ENCODE assay signal across 10 mouse cellular contexts in the genomic region with DNA sequence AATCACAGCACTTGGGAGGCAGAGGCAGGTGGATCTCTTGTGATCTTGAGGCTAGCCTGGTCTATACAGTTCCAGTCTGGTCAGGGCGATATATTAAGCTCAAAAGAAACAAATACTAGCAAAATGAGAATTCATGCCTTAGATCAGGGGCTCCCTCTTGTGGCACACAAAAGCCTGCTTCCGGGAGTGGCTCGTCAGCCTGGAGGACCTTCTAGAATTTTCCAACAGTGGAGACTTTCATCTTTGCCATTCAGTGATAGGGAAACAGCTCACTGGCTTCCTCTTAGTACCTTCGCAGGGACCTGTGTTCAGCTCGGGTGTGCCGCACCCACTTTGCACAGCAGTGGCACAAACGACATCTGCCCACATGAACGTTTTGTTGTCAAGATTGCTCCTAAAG.
DNase-seq lines count a peak whose midpoint lies in the region; ATAC-seq and TF ChIP-seq lines count a peak whose summit lies in the region.
"Had no signal": no experiment of that assay in that cellular context is flagged by ENCODE, and none has a peak within 500 bp of the region (broad histone marks: within the 10 kb centered on the region; RNA-seq: fewer than 3 reads in every experiment).

No protein-coding gene starts in this region.

- ATAC-seq in intestine, embryonic 14.5 days (replicated peaks; ENCODE audit: low FRiP score, low TSS enrichment, low read depth) = no peak
- ATAC-seq in forebrain, embryonic 12.5 days (ENCODE audit: low FRiP score) = no peak

- no peaks in the 10 kb centered on the region for H3K27me3 ChIP-seq in ES-Bruce4 (ENCODE audit: control insufficient read depth, insufficient read depth, low read length, poor library complexity, severe bottlenecking)
- no peaks in the 10 kb centered on the region for H3K27me3 ChIP-seq in intestine, embryonic 14.5 days (replicated peaks; ENCODE audit: control insufficient read depth, insufficient read depth, low read length)
- no peaks in the 10 kb centered on the region for H3K27me3 ChIP-seq in splenic B cell, adult 2 months (ENCODE audit: control insufficient read depth, insufficient read depth, low read length, poor library complexity, severe bottlenecking)
- no peaks in the 10 kb centered on the region for H3K27me3 ChIP-seq in forebrain, embryonic 12.5 days
- H3K27me3 ChIP-seq: embryonic facial prominence, embryonic 12.5 days; liver, embryonic 15.5 days had no signal

- TF ChIP-seq CTCF in ES-Bruce4 (IDR thresholded peaks at IDR 0.05; ENCODE audit: low read depth, low read length) = peak; percentile 35

- H3K9ac ChIP-seq in ES-Bruce4 (ENCODE audit: low read depth, poor library complexity, severe bottlenecking) = no peak overlapping the region
- H3K9ac ChIP-seq in intestine, embryonic 14.5 days (ENCODE audit: low read length) = no peak overlapping the region
- H3K9ac ChIP-seq in forebrain, embryonic 12.5 days = no peak overlapping the region
- H3K9ac ChIP-seq: embryonic facial prominence, embryonic 12.5 days; liver, embryonic 15.5 days had no signal

- no peaks in the 10 kb centered on the region for H3K9me3 ChIP-seq in ES-Bruce4 (replicated peaks; ENCODE audit: control insufficient read depth, insufficient read depth, low read length, poor library complexity, severe bottlenecking)
- H3K9me3 ChIP-seq in intestine, embryonic 14.5 days (ENCODE audit: control insufficient read depth, low read length) = no peaks in the 10 kb centered on the region
- H3K9me3 ChIP-seq in forebrain, embryonic 12.5 days = no peaks in the 10 kb centered on the region
- H3K9me3 ChIP-seq: embryonic facial prominence, embryonic 12.5 days; liver, embryonic 15.5 days had no signal

- TF ChIP-seq POLR2A in ES-Bruce4 (IDR thresholded peaks at IDR 0.05; ENCODE audit: insufficient read depth, low read length) = no peak

- H3K4me3 ChIP-seq in ES-Bruce4 (ENCODE audit: low read depth, low read length) = no peak overlapping the region
- H3K4me3 ChIP-seq in intestine, embryonic 14.5 days (ENCODE audit: low read depth, low read length) = no peak overlapping the region
- H3K4me3 ChIP-seq in forebrain, embryonic 12.5 days (replicated peaks) = no peak overlapping the region
- H3K4me3 ChIP-seq: embryonic facial prominence, embryonic 12.5 days; liver, embryonic 15.5 days had no signal

- intact Hi-C loops in left cerebral cortex, postnatal 14 days (cut with DNase I) = loop anchor here (5.0 kb wide), 1 partner anchor 99 kb away; no protein-coding TSS in a partner anchor

- H3K36me3 ChIP-seq in ES-Bruce4 (ENCODE audit: control insufficient read depth, insufficient read depth, low read length, poor library complexity, severe bottlenecking) = no peaks in the 10 kb centered on the region
- no peaks in the 10 kb centered on the region for H3K36me3 ChIP-seq in intestine, embryonic 14.5 days (ENCODE audit: control insufficient read depth, insufficient read depth, low read length)
- H3K36me3 ChIP-seq in splenic B cell, adult 2 months (ENCODE audit: control insufficient read depth, insufficient read depth, low read length, poor library complexity, severe bottlenecking) = peaks cover 13% of the 10 kb centered on the region; the same call in 1 of the 2 replicates
- no peaks in the 10 kb centered on the region for H3K36me3 ChIP-seq in forebrain, embryonic 12.5 days (replicated peaks)
- H3K36me3 ChIP-seq: embryonic facial prominence, embryonic 12.5 days; liver, embryonic 15.5 days had no signal

- H3K4me2 ChIP-seq in intestine, embryonic 14.5 days (ENCODE audit: low read length) = no peak overlapping the region
- H3K4me2 ChIP-seq in forebrain, embryonic 12.5 days = no peak overlapping the region
- H3K4me2 ChIP-seq: embryonic facial prominence, embryonic 12.5 days; liver, embryonic 15.5 days had no signal

- WGBS in intestine, embryonic 14.5 days = 79% methylated on average over 8 of the region's 8 CpGs
- WGBS in forebrain, embryonic 12.5 days = 83% methylated on average over 8 of the region's 8 CpGs

- no peak overlapping the region for H3K27ac ChIP-seq in ES-Bruce4 (ENCODE audit: insufficient read depth, low read length)
- no peak overlapping the region for H3K27ac ChIP-seq in intestine, embryonic 14.5 days (ENCODE audit: low read depth)
- no peak overlapping the region for H3K27ac ChIP-seq in forebrain, embryonic 12.5 days
- H3K27ac ChIP-seq: embryonic facial prominence, embryonic 12.5 days; liver, embryonic 15.5 days had no signal

- no peaks in the 10 kb centered on the region for H3K4me1 ChIP-seq in ES-Bruce4 (ENCODE audit: control insufficient read depth, insufficient read depth, low read length)
- no peaks in the 10 kb centered on the region for H3K4me1 ChIP-seq in intestine, embryonic 14.5 days (replicated peaks; ENCODE audit: control insufficient read depth, insufficient read depth, low read length)
- H3K4me1 ChIP-seq in forebrain, embryonic 12.5 days = peaks cover 3% of the 10 kb centered on the region; the same call in 1 of the 2 replicates
- H3K4me1 ChIP-seq: embryonic facial prominence, embryonic 12.5 days; liver, embryonic 15.5 days had no signal

- DNase-seq in heart, postnatal 4 days = peak; percentile 64
- DNase-seq in heart, adult 9 months (ENCODE audit: low spot score in 2 of 2) = no peak
- peak; percentile 40 for DNase-seq in 416B (ENCODE audit: low read depth)
- peak; percentile 69 for DNase-seq in intestine, embryonic 14.5 days (ENCODE audit: low spot score)
- peak; percentile 80 for DNase-seq in splenic B cell, adult 2 months (ENCODE audit: low read depth, low spot score)
- no peak for DNase-seq in left cerebral cortex, postnatal 14 days (ENCODE audit: low spot score in 2 of 2)

- no peak for TF ChIP-seq EP300 in ES-Bruce4 (IDR thresholded peaks at IDR 0.05; ENCODE audit: insufficient read depth, low read depth, low read length)

Comparison
In these comparisons a context has a peak if more than half of its experiments do, and no peak if none do; other contexts are left out.
1. DNase-seq: peak in heart, postnatal 4 days (single experiment), 416B (single experiment), intestine, embryonic 14.5 days (single experiment) and splenic B cell, adult 2 months (single experiment); none in heart, adult 9 months (0 of 2) and left cerebral cortex, postnatal 14 days (0 of 2).